ENCODE assay signal across 8 mouse cellular contexts in the genomic region with DNA sequence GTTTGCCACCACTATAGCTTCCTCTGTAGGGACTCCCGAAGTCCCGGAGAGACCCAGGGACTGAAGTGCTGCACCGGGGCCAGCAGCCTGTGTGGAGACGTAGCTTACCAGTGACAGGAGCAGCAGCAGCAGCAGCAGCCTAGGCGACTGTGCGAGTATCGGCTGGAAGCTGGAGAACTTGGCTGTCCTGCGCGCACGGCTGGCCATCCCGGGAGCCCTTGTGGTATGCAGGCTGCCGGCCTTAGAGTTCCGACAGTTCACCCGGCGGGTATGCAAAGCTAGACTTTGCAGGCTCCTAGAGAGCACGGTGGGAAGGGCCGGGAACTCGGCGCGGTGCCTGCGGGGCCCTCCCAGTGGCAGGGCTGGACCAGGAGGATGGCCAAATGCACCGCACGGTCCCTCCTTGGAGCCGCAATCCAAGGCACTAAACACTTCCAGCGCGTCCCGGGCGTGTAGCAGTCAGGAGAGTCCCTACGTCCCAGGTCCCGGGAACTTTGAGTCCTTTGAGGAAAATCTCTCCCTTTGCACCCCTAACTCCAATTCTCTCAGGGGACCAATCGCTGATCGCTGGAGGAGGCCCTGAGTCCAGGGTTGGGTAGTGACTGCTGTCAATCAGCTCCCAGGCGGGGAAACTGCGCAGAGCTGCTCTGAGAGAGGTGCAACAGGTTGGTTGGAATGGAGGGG. TPM values are rescaled to one million over a fixed set of nuclear protein-coding genes. Genes with fewer than 3 reads are reported as not detected.
DNase-seq lines count a peak whose midpoint lies in the region; ATAC-seq and TF ChIP-seq lines count a peak whose summit lies in the region.

A gene (minus strand): TSS at position 478 of the 684 bp plus-strand sequence.

- 0 out of 2 replicates have a peak, but pooled peaks cover 11% of the 10 kb centered on the region for H3K27me3 ChIP-seq in forebrain, postnatal 0 days (ENCODE audit: insufficient read depth, low read length)
- H3K27me3 ChIP-seq in lung, embryonic 16.5 days (ENCODE audit: control insufficient read depth, insufficient read depth, low read depth, low read length) = peaks cover 22% of the 10 kb centered on the region

- no peak for TF ChIP-seq CTCF in forebrain, postnatal 0 days (IDR thresholded peaks at IDR 0.05; ENCODE audit: low read depth)
- TF ChIP-seq CTCF in layer of hippocampus, adult 2 months (conservative IDR thresholded peaks at IDR 0.05) = no peak

- H3K4me3 ChIP-seq in forebrain, postnatal 0 days (ENCODE audit: low read depth, low read length) = peak within 1 kb of the TSS; percentile 52
- peak within 1 kb of the TSS; percentile 67 for H3K4me3 ChIP-seq in layer of hippocampus, adult 2 months
- H3K4me3 ChIP-seq in lung, embryonic 16.5 days (ENCODE audit: low read length) = peak within 1 kb of the TSS; percentile 66

- H3K9me3 ChIP-seq in forebrain, postnatal 0 days (ENCODE audit: low read length) = peaks cover 5% of the 10 kb centered on the region; the same call in 1 of the 2 replicates
- H3K9me3 ChIP-seq in lung, embryonic 16.5 days (ENCODE audit: control insufficient read depth, low read length) = peaks cover 26% of the 10 kb centered on the region

- no peaks in the 10 kb centered on the region for H3K36me3 ChIP-seq in forebrain, postnatal 0 days (ENCODE audit: insufficient read depth)
- peaks cover 30% of the 10 kb centered on the region for H3K36me3 ChIP-seq in lung, embryonic 16.5 days (ENCODE audit: control insufficient read depth, insufficient read depth, low read length)

- peak; percentile 47 to 62 for DNase-seq in urinary bladder, adult 18-20 months (ENCODE audit: low spot score in 2 of 2)
- no peak for DNase-seq in urinary bladder, postnatal 10 days (ENCODE audit: low spot score)
- peak; percentile 84 for DNase-seq in forebrain, postnatal 0 days
- peak; percentile 81 for DNase-seq in heart, postnatal 4 days
- DNase-seq in layer of hippocampus, adult 2 months (ENCODE audit: low spot score in 2 of 2) = peak; percentile 51 to 56
- DNase-seq in retina, postnatal 7 days (ENCODE audit: low read depth, low spot score) = peak; percentile 23
- DNase-seq in B cell, adult 2 months = no peak

- no peaks in the 10 kb centered on the region for H3K4me1 ChIP-seq in forebrain, postnatal 0 days (ENCODE audit: insufficient read depth)
- peaks cover 14% of the 10 kb centered on the region; the same call in 1 of the 2 replicates for H3K4me1 ChIP-seq in lung, embryonic 16.5 days (replicated peaks; ENCODE audit: control insufficient read depth, insufficient read depth, low read length)

- ATAC-seq in forebrain, postnatal 0 days = peak; percentile 98
- peak; percentile 95 for ATAC-seq in lung, embryonic 16.5 days (ENCODE audit: low read depth)

- no peak within 1 kb of the TSS for H3K27ac ChIP-seq in forebrain, postnatal 0 days (ENCODE audit: low read depth, low read length)
- H3K27ac ChIP-seq in layer of hippocampus, adult 2 months = peak within 1 kb of the TSS; percentile 40; the same call in 1 of the 2 replicates
- peak within 1 kb of the TSS; percentile 90 for H3K27ac ChIP-seq in lung, embryonic 16.5 days (ENCODE audit: low read length)

- WGBS in forebrain, postnatal 0 days = under 1% methylated on average over 34 of the region's 34 CpGs
- WGBS in lung, embryonic 16.5 days = under 1% methylated on average over 34 of the region's 34 CpGs

- peak within 1 kb of the TSS; percentile 50 for H3K9ac ChIP-seq in forebrain, postnatal 0 days
- H3K9ac ChIP-seq in lung, embryonic 16.5 days (ENCODE audit: low read length) = peak within 1 kb of the TSS; percentile 70

- H3K4me2 ChIP-seq in forebrain, postnatal 0 days (ENCODE audit: low read depth) = peak within 1 kb of the TSS; percentile 100
- peak within 1 kb of the TSS; percentile 89 for H3K4me2 ChIP-seq in lung, embryonic 16.5 days (ENCODE audit: low read depth, low read length)

RNA-seq across cellular contexts. Expression of the gene that starts here (rescaled TPM):
- total RNA-seq in forebrain, postnatal 0 days (2014; rRNA removed) = 7.8 and 7.9 TPM in 2 replicates
- 1.1 and 1.5 TPM in 2 replicates for polyA plus RNA-seq in forebrain, postnatal 0 days (2015; fragmentation: Nextera tagmentation; extraction: Ambion mirVana)
- total RNA-seq in heart, postnatal 4 days (2021) = 10 to 100 TPM; 20.2 to 20.7 TPM
- total RNA-seq in layer of hippocampus, adult 2 months (2021) = 1 to 10 TPM; 1.8 to 2.2 TPM
- polyA plus RNA-seq in lung, embryonic 16.5 days (2015; fragmentation: Nextera tagmentation; extraction: Ambion mirVana) = 10.2 and 10.7 TPM in 2 replicates

Comparison
In these comparisons a context has a peak if more than half of its experiments do, and no peak if none do; other contexts are left out.
1. DNase-seq: peak in urinary bladder, adult 18-20 months (2 of 2), forebrain, postnatal 0 days (single experiment), heart, postnatal 4 days (single experiment), layer of hippocampus, adult 2 months (2 of 2) and retina, postnatal 7 days (single experiment); none in urinary bladder, postnatal 10 days (single experiment) and B cell, adult 2 months (0 of 2).
2. Peak in every context shown above with its lines, with median percentiles within 50 percentile points of each other: H3K4me3 ChIP-seq.